Mouse (Mus musculus) cerebellum, adult 9-10 months (tissue): ENCODE results near the gene Slc25a22.

Experiments used
- DNase-seq: peaks from one replicate; pipeline ENCODE4 v3.0.0; 2022

Slc25a22 gene

DNA sequence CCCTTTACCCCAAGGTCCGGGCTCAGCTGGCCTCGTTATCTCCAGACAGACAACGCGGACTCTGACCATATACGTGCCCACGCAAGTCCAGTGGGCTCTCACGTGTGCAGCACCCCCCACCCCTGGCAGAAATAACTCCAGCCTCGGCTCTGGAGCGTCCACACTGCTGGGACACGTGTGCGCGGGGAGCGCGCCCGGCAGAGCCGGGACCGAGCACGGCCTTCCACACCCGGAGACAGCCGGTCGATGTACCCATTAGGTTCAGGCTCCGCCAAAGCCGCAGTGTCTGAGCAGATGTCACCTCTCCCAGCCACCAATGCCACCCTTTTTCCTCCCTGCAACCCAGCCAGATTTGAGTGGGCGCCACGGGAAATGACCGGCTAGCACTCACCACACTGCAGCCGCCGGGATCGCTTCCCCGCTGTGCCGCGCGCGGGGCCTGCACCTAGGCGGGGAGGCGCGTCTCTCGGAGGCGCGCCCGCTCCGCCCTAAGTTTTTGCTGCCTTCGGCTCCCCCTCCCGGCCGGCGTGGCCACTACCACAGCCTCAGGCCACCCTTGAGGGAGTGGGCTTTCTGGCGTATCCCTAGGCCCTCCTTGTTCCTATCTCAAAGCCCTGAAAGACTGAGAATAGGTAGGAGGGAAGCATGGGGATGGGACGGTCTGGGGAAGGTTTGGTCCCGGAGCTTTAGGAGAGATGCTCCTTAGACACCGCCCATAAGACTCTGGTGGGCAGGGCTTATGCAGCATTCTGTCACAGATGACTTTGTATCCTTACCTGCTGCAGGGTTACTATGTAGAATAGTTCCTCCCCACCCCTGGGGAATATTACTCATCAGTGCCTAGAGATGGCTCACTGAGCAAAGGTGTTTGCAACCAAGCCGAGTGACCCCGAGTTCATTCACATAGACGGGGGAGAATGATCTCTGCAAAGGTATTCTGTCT lies at the start of gene Slc25a22:
TSS of gene Slc25a22 (minus strand) at position 715 of the 943 bp plus-strand sequence.
- peak; percentile 88 for DNase-seq

DNA sequence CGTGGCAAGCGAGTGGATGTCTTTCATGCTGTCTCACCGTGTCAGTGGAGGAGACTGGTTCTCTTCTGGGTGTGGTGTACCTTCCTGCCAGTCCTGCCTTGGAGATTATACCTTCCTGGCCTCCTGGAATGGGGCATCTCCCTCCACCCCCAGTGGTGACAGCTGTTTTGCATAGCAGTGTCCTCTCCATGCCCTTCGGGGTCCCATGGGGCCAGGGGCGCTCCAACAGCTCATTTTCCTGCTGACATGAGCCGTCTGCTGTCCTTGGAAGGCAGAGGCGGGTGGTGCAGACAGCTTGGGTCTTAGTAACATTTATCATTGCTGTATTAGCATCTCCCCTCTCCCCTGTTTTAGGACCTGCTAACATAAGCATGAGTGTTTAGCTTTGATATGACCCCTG lies 49.4 kb upstream of the Slc25a22 start:
- no peak for DNase-seq

DNA sequence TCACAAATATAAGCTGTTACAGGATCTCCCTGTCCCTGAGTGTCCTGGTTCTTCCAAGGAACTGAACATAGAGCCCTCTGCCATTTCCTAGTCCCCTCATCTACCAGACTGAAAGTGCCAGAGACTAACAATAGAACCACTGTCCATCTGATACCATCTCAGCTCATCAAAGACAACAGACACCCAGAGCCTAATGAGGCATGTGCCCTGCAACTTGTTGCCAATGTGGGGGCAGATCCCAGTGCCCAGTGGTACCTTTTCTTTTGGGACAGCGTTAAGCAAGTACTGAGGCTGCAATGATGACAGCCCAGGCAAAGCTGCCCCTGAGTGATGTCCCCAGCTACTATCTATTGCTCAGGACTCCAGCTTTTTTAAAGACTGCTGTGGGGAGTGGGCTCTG lies 48.5 kb upstream of the Slc25a22 start:
- DNase-seq = no peak

DNA sequence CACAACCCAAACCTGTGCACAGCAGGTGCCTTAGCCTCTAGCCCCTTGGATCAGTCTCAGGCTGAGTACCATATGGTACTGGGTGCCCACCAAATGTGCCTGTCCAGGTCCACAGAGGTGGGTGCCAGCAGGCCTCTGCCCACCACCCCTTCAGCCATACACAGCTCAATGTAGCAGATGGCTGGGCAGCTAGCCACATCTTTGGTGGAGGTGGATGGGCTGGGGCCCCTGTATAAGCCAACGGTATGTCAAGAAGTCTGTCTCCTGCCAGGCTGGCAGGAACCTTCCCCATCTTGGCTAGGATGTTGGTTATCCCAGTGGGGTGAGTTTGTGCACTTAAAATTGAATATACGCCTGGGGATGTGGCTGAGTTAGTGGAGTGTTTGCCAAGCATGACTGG lies 47.9 kb upstream of the Slc25a22 start:
- peak; percentile 99 for DNase-seq

DNA sequence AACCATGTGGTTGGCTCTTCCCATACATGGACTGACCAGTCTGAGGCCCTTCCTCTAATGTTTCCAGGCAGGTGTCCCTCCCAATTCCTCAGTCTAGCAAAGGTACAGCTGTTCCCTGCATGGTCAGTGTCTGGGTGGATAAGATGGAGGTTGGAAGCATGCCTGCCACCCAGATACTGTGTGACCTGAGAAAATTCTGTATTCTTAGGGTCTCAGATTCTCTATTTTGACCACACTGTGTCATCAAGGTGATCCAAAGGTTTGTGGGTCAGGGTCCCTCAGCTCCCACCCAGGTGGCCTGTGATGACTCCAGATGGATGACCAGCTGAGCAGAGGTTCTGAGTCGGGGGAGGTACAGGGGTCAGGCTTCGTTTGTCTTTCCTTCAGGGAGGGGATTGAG lies 47.5 kb upstream of the Slc25a22 start:
- DNase-seq = no peak

DNA sequence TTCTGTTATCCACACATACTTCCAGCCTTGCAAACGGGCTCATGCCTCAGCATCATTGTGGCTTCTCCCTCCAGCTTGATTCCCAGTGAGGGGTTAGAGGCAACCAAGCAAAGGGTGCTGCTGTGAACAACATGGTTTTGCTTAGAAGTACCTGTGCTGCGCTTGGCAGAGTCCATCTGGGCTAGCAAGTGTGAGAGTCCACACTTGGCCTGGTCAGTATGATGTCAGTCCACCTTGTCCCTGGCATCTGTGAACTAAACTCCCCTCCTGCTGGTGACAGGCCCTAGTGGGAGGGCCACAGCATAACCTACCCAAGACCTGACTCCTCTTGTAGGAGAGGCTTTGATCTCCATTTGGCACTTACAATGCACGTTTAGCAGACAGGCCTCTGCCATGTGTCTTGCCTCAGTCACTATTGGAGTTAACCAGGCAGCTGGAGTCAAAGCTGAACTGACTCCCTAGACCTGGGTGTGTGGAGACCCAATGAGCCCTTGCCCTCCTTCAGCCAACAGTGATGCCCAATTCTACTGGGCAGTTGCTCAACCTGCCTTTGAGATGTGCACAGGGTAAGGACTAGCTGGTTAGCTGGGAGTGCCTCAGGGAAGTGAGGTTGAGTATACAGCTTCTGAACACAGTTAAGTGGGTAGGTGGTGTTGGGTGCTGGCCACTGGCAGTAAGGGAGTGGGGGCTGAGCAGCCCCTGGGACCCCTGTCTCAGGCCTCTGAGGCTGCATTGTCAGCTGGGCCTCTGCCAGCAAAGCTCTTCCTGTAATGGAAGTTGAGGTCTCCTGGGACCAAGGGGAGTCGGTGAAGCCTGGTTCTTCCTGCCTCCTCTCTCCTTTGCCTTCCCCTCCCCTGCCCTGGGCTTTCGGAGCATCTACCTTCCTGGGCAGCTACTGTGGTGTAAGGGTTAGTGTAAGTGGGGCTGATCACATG lies 46.8 kb upstream of the Slc25a22 start:
- no peak for DNase-seq

DNA sequence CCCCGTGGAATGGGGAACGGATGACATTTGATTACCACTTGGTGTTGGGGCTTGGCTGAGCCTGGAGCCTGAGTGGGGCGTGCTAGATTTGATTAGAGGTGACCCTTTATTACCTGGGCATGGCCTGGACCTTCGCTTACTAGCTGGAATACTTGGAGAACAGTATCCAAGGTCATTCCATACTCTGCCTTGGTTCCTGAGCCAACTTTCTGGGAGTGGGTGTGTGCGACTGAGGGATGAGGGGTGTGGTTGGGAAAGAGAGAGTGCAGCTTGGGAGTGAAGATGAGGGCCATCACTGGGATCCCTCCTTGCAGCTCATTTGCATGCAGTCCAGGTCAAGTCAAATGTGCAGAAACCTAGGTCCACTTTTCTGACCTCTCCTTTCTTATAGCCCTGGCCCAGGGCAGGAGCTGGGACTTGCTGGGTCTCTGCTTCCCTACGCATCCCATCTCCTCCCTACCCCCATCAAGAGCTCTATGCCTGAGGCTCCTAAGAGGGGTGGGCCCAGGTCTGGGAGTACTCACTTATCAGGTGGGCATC lies 45.5 kb upstream of the Slc25a22 start:
- no peak for DNase-seq

DNA sequence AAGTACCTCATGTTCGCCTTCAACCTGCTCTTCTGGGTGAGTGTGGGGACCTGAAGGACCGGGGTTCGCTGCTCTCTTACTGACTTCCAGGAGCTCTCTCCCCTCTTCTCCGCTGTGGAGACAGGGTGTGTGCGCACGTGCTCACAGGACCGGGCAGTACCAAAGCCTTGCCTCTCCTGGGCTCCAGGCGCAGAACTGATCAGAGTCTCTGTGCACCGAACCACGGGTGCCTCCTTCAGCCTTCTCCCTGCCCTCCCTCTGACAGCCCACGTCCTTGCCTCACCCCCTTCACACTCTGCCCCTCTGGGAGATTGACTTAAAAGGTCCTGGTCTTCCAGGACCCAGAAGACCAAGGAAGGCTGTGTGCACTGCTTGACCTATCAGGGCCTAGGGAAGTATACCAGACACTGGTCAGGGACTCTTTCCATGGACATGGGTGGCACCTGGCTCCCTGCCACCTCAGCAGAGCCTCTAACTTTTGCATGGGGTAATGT lies 44.9 kb upstream of the Slc25a22 start:
- DNase-seq = no peak

DNA sequence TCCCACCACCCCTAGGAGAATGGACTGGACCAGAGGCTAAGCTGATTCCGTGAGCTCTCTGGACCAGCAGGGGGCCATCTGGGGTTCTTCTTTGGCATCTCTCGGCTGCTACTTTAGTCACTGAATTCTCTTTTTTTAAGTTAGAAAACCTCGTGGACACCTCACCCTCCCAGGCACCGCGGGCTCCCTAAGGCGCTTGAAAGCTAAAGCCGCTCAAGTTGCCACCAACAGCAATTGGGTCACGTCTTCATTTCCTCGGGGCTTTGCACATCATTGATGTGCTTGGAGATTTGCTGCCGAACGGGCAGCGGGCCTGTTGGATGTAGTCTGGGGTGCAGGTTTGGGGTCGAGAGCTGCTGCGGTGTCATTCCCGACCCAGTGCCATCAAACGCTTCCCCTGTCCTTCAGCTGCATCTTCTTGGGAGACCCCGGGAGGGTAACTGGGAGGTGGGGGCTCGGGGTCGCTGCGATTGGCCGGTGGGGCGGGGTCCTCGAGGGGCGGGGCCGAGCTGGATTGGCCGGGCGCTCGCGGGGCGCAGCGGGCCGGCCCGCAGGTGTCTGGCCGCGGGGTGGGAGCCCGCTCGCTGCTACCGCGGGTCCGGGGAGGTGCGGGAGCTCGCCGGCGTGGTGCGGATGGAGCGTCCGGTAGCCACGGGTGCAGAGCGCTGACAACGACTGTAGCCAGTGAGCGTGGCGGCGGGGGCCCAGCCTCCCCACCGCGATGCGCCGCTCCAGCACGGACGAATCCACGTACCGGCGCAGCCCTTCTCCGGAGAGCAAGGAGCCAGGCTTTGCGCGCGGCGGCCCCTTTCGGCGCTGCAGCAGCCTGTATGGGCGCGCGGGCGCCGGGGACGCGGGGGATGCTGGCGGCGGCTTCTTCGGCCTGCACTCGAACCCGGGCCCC lies 44.1 kb upstream of the Slc25a22 start:
- peak; percentile 85 for DNase-seq

DNA sequence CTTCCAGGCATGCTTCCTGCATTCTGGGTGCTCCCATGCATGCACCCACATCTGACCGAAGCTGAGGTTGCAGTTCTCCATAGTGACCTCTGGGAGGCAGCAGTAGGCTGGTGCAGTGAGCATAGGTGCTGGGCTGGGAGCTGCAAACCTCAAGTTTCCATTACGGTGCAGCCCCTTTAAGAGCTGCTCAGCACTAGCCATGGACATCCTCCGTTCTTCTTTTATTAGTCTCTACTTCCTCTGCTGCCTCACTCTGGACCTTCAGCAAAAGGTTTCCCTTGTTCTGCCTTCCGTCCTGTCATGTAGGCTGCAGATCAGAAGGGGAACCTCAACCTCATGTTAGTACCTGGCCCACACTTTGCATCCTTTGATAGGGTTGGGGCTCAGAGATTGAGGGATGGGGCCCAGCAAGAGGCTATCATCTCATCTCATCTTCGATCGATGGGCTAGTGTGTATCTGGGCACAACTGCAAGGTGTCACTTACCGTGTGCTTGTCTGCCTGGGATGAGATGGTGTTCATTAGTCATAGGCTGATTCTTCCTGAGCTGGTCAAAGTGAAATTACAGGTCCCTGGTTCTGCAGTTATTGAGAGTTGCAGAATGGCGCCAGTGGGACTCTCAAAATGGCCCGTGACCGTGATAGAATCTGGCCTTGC lies 43.3 kb upstream of the Slc25a22 start:
- peak; percentile 94 for DNase-seq

DNA sequence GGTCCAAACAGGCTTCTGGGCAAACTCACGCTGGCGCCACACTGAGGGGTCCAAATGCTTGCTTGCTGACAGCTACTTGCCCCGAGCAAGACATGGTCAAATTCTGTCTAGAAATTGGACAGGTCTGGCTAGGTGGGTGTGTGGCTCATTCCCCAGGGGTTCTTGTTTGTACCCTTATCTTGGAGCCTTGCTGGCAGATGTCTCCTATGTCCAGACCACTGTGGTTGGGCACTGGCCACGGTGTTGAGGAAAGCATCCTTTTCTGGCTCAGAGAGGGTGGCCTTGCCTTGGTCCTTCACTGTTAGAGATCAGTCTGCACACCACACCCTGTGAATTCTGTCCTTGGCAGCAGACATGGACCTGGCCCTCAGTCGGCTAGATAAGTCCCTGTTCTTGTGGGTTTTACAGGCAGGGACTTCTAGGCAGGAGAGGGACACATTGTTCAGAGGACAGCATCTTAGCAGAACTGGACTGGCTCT lies 40.6 kb upstream of the Slc25a22 start:
- DNase-seq = no peak

DNA sequence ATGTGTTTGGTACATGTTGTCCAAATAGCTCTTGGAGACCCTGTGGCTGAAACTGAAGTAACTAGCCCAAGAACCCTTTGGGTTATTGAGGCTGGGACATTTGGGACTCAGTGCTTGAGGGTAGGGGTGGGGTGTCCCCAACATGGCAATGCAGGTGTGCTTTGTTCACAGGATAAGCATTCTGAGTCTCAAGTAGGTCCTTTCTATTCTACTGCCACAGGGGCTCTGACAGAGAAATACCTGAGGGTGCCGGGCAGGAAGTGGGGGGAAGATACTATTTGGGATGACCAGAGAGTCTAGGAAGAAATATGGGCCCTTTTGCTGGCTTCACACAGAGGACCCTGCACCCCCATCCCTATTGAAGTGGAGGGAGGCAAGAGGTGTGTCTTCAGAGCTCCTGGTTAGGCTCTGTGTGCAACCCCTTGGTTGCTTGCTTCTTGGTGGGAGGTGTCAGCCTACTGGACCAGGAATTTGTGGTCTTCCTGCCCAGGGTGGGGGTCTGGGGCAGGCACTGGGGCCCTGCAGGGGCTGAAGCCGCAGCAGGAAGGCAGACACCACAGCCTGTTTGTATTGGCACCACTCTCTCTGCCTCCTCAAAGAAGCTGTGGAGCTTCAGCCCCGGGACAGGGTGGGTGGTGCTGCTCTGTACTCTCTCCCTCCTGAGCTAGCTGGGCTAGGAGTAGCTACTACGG lies 40.0 kb upstream of the Slc25a22 start:
- DNase-seq = no peak

DNA sequence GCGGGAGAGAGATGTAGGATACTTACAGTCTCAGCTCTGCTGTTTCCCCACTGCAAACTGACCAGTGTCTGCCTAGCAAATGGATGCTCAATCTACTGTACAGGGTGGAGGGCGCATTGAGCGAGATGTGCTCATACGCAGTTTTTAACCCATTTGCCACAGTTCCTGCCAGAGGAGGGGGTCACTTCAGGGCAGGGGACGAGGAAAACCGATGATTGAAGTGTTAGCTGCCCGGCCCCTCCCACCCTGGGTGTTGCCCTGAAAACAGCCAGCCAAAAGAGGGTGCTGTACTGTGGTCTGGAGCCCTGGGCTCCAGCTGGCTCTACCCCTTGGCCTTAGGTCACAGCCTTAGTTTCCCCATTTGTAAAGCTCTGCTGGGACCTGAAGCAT lies 39.3 kb upstream of the Slc25a22 start:
- no peak for DNase-seq

DNA sequence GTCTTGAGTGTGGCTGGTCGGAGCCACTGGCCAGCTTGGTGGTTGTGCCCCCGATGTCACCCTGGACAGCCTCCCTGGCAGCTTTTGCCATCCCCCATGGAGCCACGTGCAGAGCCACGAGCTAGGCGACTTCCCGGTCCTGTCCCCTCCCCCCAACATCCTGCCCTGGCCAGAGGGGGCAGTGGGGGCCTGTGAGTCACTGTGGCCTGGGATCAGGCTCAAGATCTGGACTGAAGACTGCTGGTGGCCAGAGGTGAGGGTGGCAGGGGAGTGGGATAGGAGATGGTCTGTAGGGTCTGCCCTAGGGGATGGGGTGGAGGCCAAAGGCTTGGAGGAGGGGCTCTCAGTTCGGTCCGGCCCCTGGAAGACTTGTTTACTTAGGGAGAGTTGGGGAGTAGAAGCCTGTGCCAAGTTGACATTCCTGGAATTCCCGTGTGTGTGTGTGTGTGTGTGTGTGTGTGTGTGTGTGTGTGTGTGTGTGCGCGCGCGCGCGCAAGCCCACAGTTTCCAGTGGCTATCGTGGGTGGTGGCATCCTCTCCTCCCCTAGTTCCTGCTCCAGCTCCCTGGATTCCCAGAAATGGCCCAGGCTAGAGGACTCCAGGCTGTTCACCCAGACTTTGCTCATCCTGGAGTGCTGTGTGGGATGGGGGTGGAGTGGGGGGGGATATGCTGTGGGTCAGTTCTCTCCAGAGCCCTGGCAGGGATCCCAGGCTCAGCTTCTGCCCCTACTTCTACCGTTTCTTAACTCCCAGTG lies 38.7 kb upstream of the Slc25a22 start:
- DNase-seq = no peak

DNA sequence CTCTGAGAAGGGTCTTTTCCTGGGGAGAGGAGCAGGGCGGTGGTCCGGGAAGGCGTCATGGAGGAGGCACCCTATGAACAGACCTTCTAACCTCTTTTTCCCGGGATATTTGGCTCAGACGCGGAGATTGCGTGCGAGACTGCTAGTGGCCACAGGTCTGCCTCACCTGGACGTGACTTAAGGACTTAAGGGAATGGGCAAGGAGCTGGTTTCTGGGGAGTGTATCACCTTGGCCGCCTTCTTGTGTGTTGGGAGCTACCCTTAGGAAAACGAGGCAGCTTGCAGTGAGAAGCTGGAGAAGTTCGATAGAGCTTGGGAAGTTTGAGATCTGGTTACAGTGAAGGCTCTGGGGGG lies 38.1 kb upstream of the Slc25a22 start:
- DNase-seq = no peak

DNA sequence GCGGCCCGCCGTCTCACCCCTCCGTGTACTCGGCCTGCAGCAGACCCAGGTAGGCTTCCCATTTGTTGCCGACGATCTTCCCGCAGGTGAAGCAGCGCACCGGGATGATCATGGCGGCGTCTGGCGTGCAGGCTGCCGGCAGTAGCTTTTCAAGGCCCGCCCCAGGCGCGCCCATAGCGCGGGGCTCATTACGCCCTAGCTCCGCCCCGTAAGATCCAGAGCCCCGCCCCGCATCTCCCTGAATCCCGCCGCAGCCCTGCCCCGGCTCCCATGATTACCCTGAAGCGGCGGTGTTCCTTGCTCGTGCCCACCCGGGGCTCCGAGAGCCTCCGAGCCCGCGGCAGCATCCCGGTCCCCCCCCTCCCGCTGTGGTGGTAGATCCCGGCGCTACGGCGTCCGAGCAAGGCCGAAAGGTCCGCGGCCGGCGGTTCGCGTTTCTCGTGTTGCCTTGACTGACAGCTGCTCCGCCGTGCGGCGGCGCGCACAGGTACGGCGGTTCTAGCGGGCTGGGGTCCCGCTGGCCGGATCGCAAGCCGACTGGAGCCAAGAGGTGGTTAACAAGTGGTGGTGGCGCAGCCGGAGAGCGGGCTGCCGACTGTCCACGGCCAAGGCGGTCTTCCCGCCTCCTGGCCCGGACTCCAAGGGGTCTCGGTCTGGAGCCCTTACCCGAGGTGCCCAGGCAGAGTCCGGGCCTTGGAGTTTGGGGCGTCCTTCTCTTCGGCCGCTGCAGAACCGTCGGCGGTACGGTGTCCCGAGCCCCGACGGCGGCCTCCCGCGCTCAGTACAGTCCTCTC lies 37.5 kb upstream of the Slc25a22 start, which contains the start of the genes Polr2l and Tspan4:
TSS of gene Polr2l (minus strand) at position 122 of the 794 bp plus-strand sequence.
TSS of gene Tspan4 (plus strand) at position 230 of the 794 bp plus-strand sequence.
- DNase-seq = peak; percentile 87

DNA sequence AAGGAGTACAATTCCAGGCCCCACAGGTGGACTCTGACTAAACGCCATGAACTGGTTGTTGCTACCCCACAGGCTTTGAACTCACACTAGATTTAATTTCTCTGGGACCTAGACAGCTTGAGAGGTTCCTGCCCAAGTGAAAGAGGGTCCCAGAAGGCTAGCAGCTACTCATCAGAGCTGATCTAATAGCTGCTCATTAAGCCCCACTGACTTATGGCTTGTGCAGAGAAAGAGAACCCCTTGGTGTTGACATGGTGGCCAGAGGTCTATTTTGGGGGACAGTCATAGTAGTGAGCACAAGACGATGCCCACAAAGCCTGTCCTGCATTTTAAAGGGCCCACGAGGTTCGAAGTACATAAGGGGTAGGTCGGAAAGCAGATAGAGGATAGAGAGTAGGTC lies 36.5 kb upstream of the Slc25a22 start:
- DNase-seq = no peak

DNA sequence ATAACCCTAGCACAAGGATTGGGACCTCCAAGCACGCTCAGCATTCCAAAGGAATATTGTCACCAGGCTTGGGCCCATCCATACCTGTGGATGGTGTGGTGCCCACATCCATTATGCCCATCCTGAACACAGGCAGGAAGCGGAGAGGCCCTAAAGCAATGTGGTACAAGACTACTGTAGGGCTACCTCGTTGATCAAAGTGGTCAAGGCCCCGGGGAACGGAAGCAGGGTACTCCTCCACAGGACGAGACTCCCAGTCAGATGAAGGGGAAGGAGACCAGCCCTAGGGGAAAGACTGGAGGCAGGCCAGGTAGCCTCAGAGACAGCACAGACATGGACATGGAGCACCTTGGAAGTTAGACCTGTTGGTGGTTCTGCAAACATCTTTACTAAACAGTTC lies 35.1 kb upstream of the Slc25a22 start:
- DNase-seq = no peak

DNA sequence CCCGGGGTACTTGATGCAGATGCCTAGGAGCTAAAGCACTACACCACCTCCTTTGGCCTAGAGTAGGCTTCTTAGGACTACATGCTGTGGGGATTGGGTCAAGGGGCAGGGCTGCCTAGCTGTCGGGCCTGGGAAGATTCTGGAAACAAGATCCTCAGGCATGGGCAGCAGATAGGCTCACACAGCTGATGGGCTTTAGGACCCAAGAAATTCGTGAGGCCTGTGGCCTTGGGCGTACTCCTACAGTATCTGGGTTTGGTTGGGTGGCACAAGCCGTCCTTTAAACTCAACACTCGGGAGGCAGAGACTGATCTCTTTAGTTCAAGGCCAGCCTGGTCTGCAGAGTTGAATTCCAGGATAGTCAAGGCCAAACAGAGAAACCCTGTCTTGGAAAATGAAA lies 34.5 kb upstream of the Slc25a22 start:
- DNase-seq = no peak
